Mouse (Mus musculus) c-Kit-positive CD71-positive TER-119-positive erythroid progenitor cells, embryonic 14.5 days (primary cell): ENCODE measurements around the gene Gm21987.

Source experiments
- DNase-seq: peaks from one replicate; pipeline ENCODE4 v3.0.0-alpha.2; 2013; ENCODE audit warnings: low spot score

Gene Gm21987

DNA sequence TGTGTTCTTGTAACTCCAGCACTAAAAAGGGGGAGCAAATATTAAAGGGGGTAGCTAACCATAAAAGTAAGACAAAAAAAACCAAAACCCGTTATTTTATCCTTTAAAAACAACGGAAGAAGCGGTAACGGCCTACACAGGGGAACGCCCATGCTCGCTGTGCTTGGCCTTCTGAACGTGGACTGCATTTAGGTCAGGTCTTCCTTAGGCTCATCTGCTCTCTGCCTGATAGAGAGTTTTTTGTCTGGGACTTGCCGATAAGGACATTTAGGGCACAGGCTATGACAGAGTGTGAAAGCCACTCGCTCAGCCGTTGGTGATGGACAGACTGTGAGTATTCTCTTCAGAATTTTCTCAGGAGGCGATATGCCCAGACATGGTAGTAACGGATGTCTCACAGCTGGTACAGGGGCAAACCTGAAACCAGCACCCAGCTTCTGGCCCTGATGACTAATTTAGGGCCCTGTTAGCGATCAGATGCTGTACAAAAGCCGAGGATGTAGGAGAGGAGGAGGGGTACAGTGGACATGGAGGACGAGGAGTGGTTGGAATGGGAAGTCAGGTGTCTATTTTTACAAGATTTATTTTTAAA is 25.0 kb downstream of the Gm21987 start:
- peak; percentile 98 for DNase-seq

DNA sequence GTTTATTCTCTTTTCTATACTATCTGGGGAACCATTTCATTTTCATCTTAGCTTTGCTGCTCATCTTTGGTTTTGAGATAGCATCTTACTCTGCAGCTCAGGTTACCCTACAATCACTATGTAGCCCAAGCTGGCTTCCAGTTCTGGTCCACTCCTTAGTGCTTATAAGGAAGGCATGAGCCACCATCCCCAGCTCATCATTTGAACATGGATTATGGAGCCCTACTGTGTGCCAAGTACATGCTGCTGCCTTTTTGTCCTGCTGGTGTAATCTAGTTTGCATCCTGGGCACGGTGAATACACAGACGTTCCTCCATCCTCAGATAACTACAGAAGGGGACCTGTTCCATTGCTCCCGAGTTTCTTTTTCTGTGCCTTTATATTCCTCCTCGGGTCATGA is 26.0 kb downstream of the Gm21987 start:
- no peak for DNase-seq

DNA sequence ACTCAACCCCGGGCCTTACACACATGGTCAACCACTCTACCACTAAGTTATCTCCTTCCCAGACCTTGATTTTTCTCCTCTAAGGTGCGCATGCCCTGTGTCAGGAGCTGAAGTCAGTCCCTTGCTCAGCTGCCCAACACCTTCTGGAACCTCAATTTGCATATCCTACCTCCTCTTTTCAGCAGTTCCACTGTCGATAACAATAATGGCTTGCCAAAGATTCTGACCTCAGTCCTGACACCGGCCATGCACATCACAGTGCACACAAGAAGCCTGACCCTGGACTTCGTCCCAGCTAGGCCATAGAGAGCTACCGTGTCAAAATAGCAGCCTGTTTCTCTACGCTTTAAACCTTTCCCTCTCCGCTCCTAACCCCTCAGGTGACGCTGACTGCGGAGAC is 26.6 kb downstream of the Gm21987 start:
- no peak for DNase-seq

DNA sequence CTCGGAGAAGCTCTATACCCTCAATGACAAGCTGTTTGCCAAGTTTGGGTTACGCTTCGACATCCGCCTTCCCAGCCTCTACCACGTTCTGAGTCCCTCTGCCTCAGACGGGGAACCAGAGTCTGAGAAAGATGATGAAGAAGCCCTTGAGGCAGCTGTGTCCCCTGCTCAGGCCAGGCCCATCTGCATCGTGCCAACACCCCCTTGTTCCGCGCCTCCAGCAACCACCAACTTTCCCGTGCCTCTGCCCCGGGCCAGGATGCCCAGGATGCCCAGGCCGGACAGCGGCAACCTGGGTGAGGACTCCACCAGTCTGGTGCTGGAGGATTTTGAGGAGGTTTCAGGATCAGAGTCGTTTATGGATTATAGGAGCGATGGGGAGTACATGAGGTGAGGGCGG is 27.1 kb downstream of the Gm21987 start:
- DNase-seq = no peak

DNA sequence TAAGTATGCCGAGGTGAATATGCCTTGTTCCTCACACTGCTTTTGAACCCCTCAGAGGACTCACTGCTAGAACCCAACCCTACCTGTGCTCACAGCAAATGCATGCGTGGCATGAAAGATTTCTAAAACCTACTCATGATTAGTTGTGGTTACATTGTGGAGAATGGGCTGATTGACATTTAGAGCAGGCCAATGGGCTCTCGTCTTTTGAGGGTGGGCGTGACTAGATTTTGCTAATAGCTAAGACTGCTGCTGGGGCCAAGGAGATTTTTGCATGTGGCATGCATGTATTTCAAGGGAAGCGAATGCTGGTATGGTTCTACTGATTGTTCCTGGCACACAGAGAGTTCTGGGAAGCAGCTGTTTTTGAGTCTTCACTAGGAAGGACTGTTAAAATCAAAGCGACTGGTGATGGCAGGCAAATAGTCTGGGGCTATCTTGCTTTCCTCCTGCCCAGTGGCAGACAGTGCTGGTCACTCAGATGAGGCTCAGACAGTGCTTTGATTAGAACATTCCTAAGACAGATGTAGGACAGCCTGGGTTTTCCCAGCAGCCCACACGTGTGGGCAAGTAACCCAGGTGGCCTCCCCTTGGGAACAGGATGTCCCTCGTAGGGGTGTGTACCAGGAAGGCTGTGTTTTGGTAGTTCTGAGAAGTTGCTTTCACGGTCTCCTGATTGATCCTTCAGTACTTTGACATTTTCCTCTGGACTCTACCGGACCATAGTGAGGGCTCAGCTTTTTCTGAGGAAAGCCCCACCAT is 27.7 kb downstream of the Gm21987 start:
- DNase-seq = peak; percentile 80

DNA sequence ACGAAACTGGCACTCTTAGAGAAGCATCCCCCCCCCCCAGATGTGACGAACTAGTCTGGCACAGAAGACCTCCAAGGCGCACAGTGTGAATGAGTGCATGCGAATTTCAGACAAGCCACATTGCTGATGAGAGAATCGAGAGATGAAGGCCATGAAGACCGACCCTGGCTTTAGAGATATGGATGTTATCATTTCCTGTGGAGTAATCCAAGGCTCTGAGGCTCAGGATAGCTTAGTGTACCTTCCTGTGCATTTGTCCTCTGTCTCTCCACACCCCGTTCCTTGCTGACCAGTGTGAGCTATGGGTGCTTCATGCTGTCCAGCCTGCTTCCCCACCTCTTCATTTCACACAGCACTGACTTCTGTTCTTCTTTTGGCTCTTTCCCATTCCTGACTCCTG is 28.3 kb downstream of the Gm21987 start:
- DNase-seq = no peak

DNA sequence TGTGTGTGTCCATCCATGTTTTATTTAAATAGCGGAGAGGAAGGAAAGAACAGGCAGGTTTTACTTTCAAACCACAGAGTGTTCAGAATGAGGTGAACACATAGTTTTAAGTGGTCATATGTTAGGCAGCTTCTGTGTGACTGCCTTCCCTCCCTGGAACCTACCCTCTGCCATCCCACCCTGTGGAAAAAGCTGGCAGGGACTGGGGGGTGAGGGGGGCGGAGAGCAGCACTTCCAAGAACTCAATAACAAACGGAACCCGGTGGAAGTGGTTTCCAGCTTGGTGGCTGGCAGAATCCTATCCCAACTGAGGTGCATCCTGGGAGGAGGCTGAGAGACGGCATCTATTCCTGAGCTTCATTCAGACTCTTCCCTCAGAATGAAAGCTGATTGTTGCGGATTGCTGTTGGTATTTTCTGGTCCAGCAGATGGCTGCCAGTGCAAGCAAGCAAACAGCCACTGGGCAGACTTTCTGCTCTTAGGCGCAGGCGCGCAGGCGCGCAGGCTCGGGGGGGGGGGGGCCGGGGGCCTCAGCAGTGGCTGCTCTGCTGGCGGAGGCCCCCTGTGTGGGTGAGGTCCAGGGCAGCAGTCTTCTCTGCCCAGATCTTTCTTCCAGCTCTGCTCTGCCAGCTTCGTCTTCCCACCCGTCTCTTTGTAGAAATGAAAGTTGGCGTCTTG is 29.5 kb downstream of the Gm21987 start:
- DNase-seq = no peak

DNA sequence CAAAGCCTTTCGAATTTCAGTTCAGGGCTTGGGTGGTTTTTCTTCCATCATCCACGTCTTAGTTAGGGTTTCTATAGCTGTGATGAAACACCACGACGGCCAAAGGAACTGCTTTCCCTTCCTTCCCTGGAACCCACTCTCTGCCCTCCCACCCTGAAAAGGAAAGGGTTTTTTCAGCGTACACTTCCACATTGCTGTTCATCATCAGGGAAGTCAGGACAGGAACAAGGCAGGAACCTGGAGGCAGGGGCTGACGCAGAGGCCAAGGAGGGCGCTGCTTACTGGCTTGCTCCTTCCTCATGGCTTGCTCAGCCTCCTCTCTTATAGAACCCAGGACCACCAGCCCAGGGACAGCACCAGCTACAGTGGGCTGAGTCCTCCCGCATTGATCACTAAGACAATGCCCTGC is 30.0 kb downstream of the Gm21987 start:
- DNase-seq = no peak

DNA sequence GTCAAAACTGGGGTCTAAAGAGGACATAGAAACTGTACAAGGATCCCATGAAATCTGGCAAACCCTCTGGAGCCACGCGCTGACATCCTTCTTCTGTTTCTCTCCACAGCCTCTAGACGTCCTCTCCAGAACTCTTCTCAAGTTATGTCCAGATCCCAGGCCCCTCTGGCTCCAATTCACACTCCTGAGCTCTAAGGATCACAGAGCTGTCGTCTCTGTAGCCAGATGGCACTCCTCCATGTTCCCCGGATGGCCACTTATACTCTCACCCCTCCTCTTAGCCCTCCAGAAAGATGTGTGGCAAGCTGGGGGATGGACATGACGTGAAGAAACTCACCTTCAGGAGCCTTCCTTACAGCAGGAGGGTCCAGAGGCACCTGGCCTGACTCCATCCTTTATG is 30.7 kb downstream of the Gm21987 start:
- DNase-seq = no peak

DNA sequence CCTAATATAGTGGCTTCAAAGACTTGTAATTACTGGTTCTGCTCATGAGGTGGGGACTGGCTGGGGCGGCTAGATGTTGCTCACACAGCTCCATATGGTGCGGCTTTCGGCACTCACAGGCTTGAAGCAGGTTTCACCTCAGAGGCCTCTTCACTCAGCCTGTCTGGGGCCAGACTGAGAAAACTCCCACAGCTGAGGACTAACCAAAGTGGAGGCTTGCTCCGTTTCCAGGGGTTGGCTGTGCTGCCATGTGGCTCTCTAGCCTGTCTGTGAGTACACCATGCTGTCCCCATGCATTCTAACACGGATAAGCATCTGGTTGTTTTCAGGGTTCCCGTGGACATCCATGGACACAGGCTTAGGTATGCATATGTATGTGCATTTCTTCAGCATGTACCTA is 31.8 kb downstream of the Gm21987 start:
- no peak for DNase-seq

DNA sequence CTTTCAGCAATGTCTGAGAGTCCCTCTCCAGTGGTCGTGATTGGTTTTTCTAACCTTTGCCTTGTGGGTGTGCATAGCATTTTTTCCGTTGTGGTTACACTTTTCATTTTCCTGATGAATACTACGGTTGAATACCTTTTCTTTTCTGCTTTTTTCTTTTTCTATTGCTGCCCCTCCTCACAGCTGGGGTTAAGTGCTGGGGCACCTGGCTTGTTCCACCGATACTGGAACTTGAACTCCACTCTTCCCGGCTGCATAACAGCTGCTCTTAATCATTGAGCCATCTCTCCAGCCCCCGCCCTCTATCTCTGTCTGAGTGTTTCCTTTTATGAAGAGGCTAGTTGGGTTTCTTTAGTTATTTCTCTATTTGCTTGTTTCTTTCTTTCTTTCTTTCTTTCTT is 32.2 kb downstream of the Gm21987 start:
- DNase-seq = no peak

DNA sequence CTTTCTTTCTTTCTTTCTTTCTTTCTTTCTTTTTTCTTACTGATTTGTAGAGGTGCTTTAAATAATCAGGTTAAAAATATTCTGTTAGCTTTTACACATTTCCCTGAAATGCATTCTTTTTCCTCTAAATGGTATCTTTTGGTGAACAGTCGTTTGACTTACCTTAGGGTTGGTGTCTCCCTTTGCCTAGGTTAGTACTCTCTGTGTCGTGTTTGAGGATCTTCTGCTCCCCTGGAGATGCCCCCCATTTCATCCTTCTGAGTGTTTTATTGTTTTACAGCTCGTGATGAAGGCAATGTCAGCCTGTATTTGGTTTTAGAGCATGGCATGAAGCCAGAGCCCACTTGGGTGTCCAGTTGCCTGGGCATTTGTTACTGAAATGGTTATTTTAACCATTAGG is 32.7 kb downstream of the Gm21987 start:
- no peak for DNase-seq

DNA sequence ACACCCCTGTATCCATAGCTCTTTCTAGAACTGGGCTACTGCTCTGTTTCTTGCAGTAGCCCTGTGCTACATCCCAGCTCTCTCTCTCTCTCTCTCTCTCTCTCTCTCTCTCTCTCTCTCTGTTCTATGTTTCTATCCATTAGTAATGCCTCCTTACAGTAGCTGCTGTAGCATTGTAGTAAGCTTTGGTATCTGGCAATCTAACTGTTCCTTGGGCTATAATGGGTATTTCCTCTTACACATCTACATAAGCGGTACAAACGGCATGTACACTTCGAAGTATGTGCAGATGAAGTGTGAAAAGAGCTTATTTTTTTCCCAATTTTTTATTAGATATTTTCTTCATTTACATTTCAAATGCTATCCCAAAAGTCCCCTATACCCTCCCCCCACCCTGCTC is 33.1 kb downstream of the Gm21987 start:
- no peak for DNase-seq

DNA sequence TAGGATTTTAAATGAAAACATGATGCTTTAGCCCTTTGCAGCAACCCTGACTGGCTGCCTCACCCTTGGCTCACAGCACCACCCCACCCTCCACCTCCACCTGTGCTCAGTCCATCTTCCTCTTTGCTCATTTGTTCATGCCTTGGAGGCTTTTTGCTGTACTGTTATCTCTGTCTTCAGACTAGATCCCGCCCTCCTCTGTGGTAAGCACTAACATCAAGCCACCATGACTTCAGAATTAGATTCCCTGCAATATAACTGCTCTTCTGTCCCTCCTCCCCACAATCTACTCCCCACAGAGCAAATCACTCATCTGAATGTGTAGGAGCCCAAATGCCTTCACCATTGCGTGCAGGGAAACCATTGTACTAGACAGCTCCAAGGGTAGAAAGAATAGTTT is 36.8 kb downstream of the Gm21987 start:
- DNase-seq = no peak

DNA sequence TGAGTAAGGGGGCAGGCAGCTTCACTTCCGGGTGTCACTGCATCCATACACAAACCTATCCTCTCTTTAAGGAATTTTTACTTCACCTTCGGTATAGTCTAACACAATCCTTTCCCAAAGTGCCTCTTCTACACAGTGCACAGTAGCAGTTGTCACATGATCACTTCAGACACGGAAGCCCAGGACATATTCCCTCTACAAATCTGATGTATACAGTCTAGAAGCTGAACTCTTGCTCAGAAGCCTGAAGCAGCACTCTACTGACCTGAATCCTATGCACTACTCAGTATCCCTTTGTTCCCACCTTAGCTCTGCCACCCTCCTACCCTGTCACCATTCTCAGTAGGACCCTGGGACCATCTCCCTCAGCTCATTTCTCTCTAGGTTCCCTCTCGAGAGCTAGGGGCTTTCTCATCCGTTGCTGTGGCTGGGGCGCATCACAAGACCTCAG is 38.4 kb downstream of the Gm21987 start:
- no peak for DNase-seq

DNA sequence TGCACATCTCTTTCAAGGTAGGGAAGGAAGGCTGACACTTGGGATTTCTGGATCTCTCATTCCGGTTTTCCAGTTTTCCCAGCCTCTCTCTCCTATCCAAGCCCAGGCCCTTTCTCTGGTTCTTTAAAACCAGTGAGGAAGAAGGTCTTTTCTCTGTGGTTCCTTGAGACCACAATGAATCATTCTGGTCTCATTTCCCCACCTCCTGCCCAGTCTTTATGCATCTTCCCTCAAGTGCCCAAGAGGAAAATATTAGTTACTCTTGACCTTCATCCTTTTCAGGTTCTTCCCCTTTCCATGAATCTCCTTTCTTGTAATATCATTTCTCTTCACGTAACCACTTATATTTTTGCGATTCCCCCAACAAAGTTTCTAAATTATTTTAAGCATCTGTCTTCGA is 38.9 kb downstream of the Gm21987 start:
- no peak for DNase-seq

DNA sequence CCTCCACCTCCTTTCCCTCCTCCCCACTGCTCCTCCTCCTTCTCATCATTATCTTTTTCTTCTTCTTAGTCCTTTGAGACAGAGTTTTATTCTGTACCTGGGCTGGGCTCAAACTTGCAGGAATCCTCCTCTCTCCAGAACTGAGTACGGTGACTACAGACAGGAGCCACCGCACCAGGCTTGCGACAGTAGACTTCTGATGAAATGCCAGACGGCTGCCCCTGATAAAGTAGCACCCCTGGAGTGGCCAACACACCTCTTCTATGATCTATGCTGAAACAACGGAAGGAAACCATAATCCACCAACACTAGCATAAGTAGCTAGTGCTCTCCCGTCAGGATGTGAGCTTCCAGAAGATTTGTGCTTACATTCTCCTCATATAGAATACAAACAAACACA is 40.5 kb downstream of the Gm21987 start:
- no peak for DNase-seq

DNA sequence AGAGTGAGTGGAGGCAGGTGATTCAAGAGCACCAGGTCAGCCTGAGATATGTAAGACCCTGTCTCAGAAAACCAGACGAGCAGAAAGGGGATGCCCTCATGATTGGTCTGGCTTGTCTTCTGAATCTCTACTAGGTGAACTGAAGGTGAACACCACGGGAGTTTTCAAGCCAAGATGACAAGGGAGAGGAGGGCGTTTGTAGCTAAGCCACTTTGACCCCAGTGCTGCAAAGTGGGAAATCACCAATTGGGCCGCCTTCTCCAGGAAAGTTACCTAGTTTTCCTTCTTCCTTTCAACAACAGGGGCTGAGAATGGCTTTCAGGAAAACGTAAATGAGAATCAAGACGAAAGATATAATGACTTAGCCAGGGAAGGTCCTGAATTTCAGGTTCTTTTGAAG is 41.9 kb downstream of the Gm21987 start:
- DNase-seq = no peak

DNA sequence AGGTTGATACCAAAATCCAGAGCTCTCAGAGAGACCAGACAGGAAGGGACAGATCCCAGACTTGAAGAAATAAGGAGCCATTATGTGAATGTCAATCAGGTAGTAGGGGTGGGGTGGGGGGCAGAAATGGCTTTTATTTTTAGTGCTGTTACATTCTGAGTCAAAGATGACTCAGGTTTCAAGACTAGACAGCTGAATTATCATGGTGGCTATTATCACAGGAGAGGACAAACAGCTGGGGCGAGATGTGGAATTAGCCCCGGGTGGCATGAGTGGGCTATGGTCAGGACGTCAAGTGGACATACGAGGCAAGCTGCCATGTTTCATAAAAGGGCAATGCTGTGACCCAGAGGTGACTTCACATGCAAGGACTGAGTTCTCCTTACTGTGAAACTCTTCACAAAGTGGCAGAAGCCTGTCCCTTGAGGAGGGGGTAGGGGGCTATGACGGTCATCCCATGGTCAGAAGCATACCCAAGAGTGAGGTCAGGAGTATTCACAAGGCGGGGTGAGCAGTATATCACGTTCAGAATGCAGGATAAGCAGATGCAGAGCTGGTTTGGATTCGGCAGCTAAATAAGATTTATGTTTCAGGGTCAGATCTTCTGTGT is 42.5 kb downstream of the Gm21987 start:
- no peak for DNase-seq

DNA sequence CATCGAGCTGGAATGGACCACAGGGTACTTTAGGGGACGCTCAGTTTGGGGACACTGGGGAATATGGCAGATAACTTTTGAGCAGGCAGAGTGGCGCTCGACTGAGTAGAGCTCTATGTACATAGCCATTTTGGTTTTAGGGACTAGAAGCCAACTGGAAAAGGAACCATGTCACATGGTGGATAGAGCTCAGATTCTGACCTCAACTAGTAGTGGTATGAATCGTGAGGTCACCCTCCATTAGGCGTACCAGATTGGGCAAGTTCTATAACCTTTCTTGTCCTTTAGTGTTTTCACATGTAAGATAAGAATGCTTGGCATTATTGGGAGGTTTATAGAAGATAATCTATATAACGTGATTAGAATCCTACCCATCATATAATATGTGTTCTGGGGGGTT is 43.5 kb downstream of the Gm21987 start:
- no peak for DNase-seq

DNA sequence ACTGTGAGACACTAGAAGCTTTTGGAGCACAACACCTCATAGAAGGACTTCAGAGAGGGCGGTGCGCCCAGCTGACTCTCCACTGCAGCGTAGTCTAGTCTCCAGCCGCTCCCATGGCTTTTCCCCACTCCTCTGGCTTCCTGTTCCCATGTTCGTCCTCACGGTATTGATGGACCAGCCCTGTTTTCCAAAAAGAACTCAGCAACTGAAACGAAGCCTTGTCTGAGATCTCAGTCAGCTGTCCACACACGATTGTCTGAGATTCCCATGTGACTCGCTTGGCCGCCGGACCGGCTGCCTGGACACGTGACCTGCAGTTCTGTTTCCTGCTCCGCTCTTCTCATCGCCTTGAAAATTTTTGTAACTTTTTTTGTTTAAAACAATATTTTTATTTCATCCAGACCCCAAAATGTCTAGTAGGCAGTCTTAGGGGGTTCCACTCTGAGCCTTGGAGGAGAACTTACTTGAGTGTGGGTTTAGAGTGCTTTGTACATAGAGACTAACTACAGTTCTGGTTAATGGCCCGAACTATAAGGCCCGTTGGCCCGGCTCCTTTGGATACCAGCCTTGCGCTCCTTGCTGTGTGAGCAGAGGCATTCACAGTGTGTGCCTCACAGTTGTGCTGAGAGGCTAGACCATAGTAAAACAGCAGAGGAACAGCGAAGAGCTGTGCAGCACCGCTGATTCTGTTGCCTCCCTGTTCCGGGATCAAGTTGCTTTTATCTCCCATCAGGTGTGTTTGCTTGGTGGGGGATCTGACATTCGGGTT is 45.5 kb downstream of the Gm21987 start:
- DNase-seq = no peak

DNA sequence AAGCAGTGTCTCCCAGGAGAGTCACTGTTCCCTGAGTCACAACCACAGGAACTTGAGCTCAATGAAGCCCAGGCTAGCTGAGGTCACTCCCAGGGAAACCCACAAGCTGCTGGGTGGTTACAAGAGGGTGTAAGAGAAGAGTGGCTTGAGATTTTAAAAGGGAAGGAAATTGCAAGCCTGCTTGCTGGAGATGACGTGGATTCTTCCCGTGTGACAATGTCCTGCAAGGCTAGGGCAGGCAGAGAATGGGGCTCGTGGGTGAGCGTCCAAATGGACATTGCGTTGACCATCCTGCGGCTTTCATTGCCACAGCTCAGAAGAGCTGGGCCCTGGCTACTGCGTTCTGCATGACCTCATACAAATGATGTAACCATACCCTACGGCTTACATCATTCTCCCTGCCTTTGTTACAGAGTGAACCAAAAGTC is 47.4 kb downstream of the Gm21987 start:
- DNase-seq = no peak
